Mouse (Mus musculus): ENCODE measurements around the gene Sctr. TPM values are rescaled to one million over a fixed set of nuclear protein-coding genes. Genes with fewer than 3 reads are reported as not detected.

The Sctr gene
- polyA plus RNA-seq, 1 experiment, result not detected

DNA sequence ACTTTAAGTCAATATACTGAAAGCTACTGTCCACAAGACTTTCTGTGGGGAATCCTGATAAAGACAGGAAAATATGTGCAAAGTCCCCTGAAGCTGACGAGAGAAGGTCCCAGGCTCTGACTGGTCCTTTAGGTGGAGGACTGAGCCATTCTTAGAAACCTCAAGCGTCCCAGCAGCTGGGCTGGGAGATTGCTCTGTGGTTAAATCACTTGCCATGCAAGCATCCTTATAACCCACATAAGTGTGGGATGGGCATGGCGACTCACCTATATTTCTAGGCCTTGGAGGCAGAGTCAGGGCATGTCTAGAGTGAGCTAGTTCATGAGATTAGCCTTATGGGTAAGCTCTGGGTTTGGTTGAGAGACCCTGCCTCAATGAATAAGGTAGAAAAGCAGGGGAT is 59.9 kb downstream of the Sctr start:
- Histone ChIP-seq H3K4me3 (ENCODE audit: low read depth, low read length) (no peak overlapping the region), H3K9ac (ENCODE audit: low read depth, poor library complexity, severe bottlenecking) (no peak overlapping the region), H3K27me3 (ENCODE audit: control insufficient read depth, insufficient read depth, low read length, poor library complexity, severe bottlenecking) (no peaks in the 10 kb centered on the region), H3K9me3 (replicated peaks; ENCODE audit: control insufficient read depth, insufficient read depth, low read length, poor library complexity, severe bottlenecking) (no peaks in the 10 kb centered on the region), H3K27ac (ENCODE audit: insufficient read depth, low read length) (no peak overlapping the region), H3K36me3 (ENCODE audit: control insufficient read depth, insufficient read depth, low read length, poor library complexity, severe bottlenecking) (0 out of 2 replicates have a peak, but pooled peaks cover 4% of the 10 kb centered on the region), H3K4me1 (ENCODE audit: control insufficient read depth, insufficient read depth, low read length) (no peaks in the 10 kb centered on the region)
- TF ChIP-seq POLR2A (IDR thresholded peaks at IDR 0.05; ENCODE audit: insufficient read depth, low read length) (no peak), EP300 (IDR thresholded peaks at IDR 0.05; ENCODE audit: insufficient read depth, low read depth, low read length) (no peak), CTCF (IDR thresholded peaks at IDR 0.05; ENCODE audit: low read depth, low read length) (no peak)

DNA sequence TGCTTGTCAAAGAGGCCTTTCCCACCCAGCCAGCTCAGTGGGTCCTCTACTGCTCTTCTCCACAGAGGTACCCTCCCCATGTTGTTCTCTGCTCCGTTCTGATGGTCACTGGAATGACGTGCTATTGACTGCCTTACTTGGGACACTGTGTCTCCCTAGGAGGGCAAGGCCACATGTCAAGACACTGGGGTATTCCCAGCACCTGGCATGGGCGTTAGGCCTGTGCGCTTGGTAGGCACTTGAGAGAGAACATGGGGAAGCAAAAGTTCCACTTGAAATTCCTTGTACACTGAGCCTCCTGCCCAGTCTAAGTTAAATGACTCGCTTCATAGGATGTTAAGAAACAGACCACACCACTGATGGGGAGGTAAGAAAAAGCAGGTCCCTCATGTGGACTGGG is 62.4 kb downstream of the Sctr start:
- no peak overlapping the region for H3K9ac ChIP-seq (ENCODE audit: low read depth, poor library complexity, severe bottlenecking)
- no peaks in the 10 kb centered on the region for H3K9me3 ChIP-seq (replicated peaks; ENCODE audit: control insufficient read depth, insufficient read depth, low read length, poor library complexity, severe bottlenecking)
- H3K27me3 ChIP-seq (ENCODE audit: control insufficient read depth, insufficient read depth, low read length, poor library complexity, severe bottlenecking), result no peaks in the 10 kb centered on the region
- no peak overlapping the region for H3K4me3 ChIP-seq (ENCODE audit: low read depth, low read length)
- 0 out of 2 replicates have a peak, but pooled peaks cover 4% of the 10 kb centered on the region for H3K36me3 ChIP-seq (ENCODE audit: control insufficient read depth, insufficient read depth, low read length, poor library complexity, severe bottlenecking)
- H3K27ac ChIP-seq (ENCODE audit: insufficient read depth, low read length), result no peak overlapping the region
- no peaks in the 10 kb centered on the region for H3K4me1 ChIP-seq (ENCODE audit: control insufficient read depth, insufficient read depth, low read length)
- TF ChIP-seq CTCF (IDR thresholded peaks at IDR 0.05; ENCODE audit: low read depth, low read length) (no peak), POLR2A (IDR thresholded peaks at IDR 0.05; ENCODE audit: insufficient read depth, low read length) (no peak), EP300 (IDR thresholded peaks at IDR 0.05; ENCODE audit: insufficient read depth, low read depth, low read length) (no peak)

DNA sequence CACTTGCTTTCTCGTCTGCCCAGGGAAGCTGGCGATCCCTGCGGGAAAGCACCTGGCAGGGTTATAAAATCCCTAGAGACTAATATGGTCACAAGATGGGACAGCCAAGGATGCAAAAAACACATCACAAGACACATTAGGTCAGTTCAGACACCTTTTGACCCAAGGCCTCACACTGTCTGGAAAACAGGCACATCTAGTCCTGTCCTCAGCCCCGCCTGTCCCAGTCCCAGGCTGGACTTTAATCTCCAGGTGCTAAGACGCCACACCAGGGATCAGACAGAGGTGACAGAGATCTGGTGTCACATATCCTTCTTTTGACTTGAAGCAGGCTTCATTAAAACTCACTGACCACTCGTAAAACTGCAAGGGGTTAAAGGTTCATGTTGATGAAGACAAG is 63.5 kb downstream of the Sctr start:
- H3K27me3 ChIP-seq (ENCODE audit: control insufficient read depth, insufficient read depth, low read length, poor library complexity, severe bottlenecking), result no peaks in the 10 kb centered on the region
- H3K9ac ChIP-seq (ENCODE audit: low read depth, poor library complexity, severe bottlenecking), result no peak overlapping the region
- no peak overlapping the region for H3K27ac ChIP-seq (ENCODE audit: insufficient read depth, low read length)
- H3K9me3 ChIP-seq (replicated peaks; ENCODE audit: control insufficient read depth, insufficient read depth, low read length, poor library complexity, severe bottlenecking), result no peaks in the 10 kb centered on the region
- no peaks in the 10 kb centered on the region for H3K4me1 ChIP-seq (ENCODE audit: control insufficient read depth, insufficient read depth, low read length)
- 0 out of 2 replicates have a peak, but pooled peaks cover 4% of the 10 kb centered on the region for H3K36me3 ChIP-seq (ENCODE audit: control insufficient read depth, insufficient read depth, low read length, poor library complexity, severe bottlenecking)
- no peak overlapping the region for H3K4me3 ChIP-seq (ENCODE audit: low read depth, low read length)
- TF ChIP-seq POLR2A (IDR thresholded peaks at IDR 0.05; ENCODE audit: insufficient read depth, low read length) (no peak), EP300 (IDR thresholded peaks at IDR 0.05; ENCODE audit: insufficient read depth, low read depth, low read length) (no peak), CTCF (IDR thresholded peaks at IDR 0.05; ENCODE audit: low read depth, low read length) (no peak)

DNA sequence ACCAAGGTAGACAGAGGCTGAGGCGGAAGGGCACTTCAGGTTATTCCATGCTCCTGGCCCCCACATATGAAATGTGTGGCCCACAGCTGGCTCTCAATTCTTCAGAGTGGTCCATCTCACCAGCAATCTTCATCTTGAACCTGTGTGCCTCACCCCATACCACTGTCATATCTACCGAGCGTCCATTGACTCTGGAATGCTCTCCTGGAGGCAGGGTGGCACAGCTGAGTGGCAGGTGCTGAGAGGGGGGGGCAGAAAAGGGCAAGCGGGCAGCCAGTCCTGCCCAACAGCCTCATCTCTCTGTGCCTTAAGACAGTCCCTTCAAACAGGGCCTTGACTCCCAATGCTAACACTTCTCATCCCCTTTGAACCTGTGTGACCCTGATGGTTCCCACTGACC is 64.4 kb downstream of the Sctr start:
- no peak for TF ChIP-seq POLR2A (IDR thresholded peaks at IDR 0.05; ENCODE audit: insufficient read depth, low read length)
- Histone ChIP-seq H3K9me3 (replicated peaks; ENCODE audit: control insufficient read depth, insufficient read depth, low read length, poor library complexity, severe bottlenecking) (no peaks in the 10 kb centered on the region), H3K4me3 (ENCODE audit: low read depth, low read length) (no peak overlapping the region), H3K9ac (ENCODE audit: low read depth, poor library complexity, severe bottlenecking) (no peak overlapping the region), H3K36me3 (ENCODE audit: control insufficient read depth, insufficient read depth, low read length, poor library complexity, severe bottlenecking) (0 out of 2 replicates have a peak, but pooled peaks cover 4% of the 10 kb centered on the region), H3K27ac (ENCODE audit: insufficient read depth, low read length) (no peak overlapping the region), H3K27me3 (ENCODE audit: control insufficient read depth, insufficient read depth, low read length, poor library complexity, severe bottlenecking) (no peaks in the 10 kb centered on the region), H3K4me1 (ENCODE audit: control insufficient read depth, insufficient read depth, low read length) (peaks cover 3% of the 10 kb centered on the region)

DNA sequence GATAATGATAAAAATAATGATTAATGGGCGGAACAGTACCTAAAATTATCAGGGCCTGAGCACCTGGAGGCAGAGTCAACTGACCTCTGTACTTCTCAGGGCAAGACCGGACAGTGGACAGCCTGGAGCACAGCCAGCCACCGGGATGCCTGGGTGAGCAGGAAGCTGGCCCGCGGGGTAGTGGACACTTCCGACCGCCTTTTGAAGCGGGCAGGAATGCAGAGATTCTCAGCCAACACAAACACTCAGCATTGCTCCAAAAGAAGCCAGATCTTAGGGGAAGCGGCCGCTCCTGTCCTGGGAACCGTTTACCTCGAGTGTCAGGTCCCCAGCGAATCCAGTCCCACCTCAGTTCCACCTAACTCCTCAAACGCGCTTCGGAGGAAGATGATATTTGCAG is 66.2 kb downstream of the Sctr start:
- Histone ChIP-seq H3K36me3 (ENCODE audit: control insufficient read depth, insufficient read depth, low read length, poor library complexity, severe bottlenecking) (no peaks in the 10 kb centered on the region), H3K27me3 (ENCODE audit: control insufficient read depth, insufficient read depth, low read length, poor library complexity, severe bottlenecking) (no peaks in the 10 kb centered on the region), H3K27ac (ENCODE audit: insufficient read depth, low read length) (no peak overlapping the region), H3K4me1 (ENCODE audit: control insufficient read depth, insufficient read depth, low read length) (peaks cover 7% of the 10 kb centered on the region), H3K9me3 (replicated peaks; ENCODE audit: control insufficient read depth, insufficient read depth, low read length, poor library complexity, severe bottlenecking) (no peaks in the 10 kb centered on the region), H3K9ac (ENCODE audit: low read depth, poor library complexity, severe bottlenecking) (peak overlapping the region; percentile 60), H3K4me3 (ENCODE audit: low read depth, low read length) (peak overlapping the region; percentile 42)
- no peak for TF ChIP-seq CTCF (IDR thresholded peaks at IDR 0.05; ENCODE audit: low read depth, low read length)
- no peak for TF ChIP-seq EP300 (IDR thresholded peaks at IDR 0.05; ENCODE audit: insufficient read depth, low read depth, low read length)
- TF ChIP-seq POLR2A (IDR thresholded peaks at IDR 0.05; ENCODE audit: insufficient read depth, low read length), result no peak

DNA sequence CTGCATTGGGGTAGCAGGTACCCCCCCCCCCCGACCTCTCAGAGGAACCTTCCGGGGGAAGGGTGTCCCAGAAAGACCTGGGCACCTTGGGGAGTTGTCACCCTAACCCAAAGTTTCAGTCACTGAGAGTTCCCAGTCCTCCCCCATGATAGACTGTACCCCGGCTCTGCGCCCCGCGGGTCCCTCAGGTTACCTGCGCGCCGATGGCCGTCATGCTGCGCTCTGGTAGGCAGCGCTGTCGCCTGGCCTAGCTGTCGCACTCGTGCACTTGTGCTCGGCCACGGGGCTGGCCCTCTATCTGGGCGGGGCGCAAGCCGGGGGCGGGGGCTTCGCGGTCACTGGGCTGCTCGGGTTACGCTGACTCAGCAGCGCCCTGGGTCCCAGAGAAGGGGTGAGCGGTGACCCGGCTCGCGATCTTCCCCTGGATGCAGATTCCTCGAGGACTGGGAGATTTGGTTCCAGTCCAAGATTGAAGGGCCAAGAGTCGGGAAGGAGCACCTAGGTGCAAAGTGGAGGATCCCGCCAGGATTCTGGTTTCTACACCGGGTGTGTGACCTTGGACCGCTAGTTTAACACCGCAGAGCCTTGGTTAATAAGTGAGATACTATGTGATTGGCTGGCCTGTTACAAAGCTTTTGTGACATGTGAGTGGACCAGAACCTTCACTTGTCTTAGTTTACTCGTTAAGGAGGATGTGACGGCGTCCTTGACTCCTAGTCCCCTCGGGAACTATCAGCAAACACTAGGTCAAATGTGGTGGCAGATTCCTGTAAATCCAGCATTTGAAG is 67.0 kb downstream of the Sctr start, which contains the start of gene Tmem37:
Gene Tmem37 (minus strand): TSS at position 556 of the 788 bp plus-strand sequence.
- Histone ChIP-seq H3K27ac (ENCODE audit: insufficient read depth, low read length) (peak within 1 kb of the TSS; percentile 88), H3K4me3 (ENCODE audit: low read depth, low read length) (peak within 1 kb of the TSS; percentile 78), H3K9ac (ENCODE audit: low read depth, poor library complexity, severe bottlenecking) (peak within 1 kb of the TSS; percentile 60), H3K27me3 (ENCODE audit: control insufficient read depth, insufficient read depth, low read length, poor library complexity, severe bottlenecking) (no peaks in the 10 kb centered on the region), H3K9me3 (replicated peaks; ENCODE audit: control insufficient read depth, insufficient read depth, low read length, poor library complexity, severe bottlenecking) (no peaks in the 10 kb centered on the region), H3K36me3 (ENCODE audit: control insufficient read depth, insufficient read depth, low read length, poor library complexity, severe bottlenecking) (no peaks in the 10 kb centered on the region), H3K4me1 (ENCODE audit: control insufficient read depth, insufficient read depth, low read length) (peaks cover 9% of the 10 kb centered on the region)
- TF ChIP-seq POLR2A (IDR thresholded peaks at IDR 0.05; ENCODE audit: insufficient read depth, low read length), result peak; percentile 61
- no peak for TF ChIP-seq EP300 (IDR thresholded peaks at IDR 0.05; ENCODE audit: insufficient read depth, low read depth, low read length)
- no peak for TF ChIP-seq CTCF (IDR thresholded peaks at IDR 0.05; ENCODE audit: low read depth, low read length)

Data from ES-Bruce4 (cell line).